Mouse (Mus musculus) lung, postnatal 0 days (tissue): ENCODE data around the gene Prkar2b. TPM values are rescaled to one million over a fixed set of nuclear protein-coding genes. Genes with fewer than 3 reads are reported as not detected.

Source experiments
- ATAC-seq: fragments of 200-750 bp; cut with Nextera tagmentation; 2 replicates; pipeline ENCODE4 v1.8.0; 2017; ENCODE audit warnings: moderate library complexity
- DNase-seq: peaks from one replicate; pipeline ENCODE4 v3.0.0-alpha.2; 2016; ENCODE audit warnings: low spot score
- H3K27ac ChIP-seq: fragments of 300-500 bp; sonication (generic); 2 replicates; pipeline ENCODE4 v1.5.1; 2014; ENCODE audit warnings: antibody characterized with exemption, mild to moderate bottlenecking, low read length, mixed read lengths
- H3K27me3 ChIP-seq: fragments of 300-500 bp; sonication (generic); replicated peaks from 2 replicates; pipeline ENCODE4 v1.6.1; 2014; ENCODE audit warnings: low read length, mixed read lengths; ENCODE audit not compliant: insufficient read depth
- H3K36me3 ChIP-seq: fragments of 300-500 bp; sonication (generic); 2 replicates; pipeline ENCODE4 v1.6.1; 2014; ENCODE audit warnings: low read length, mixed read lengths; ENCODE audit not compliant: insufficient read depth
- H3K4me1 ChIP-seq: fragments of 300-500 bp; sonication (generic); 2 replicates; pipeline ENCODE4 v1.6.1; 2014; ENCODE audit warnings: antibody characterized with exemption, low read depth, low read length, mixed read lengths; ENCODE audit not compliant: insufficient read depth
- H3K4me2 ChIP-seq: fragments of 300-500 bp; sonication (generic); replicated peaks from 2 replicates; pipeline ENCODE4 v1.6.1; 2014; ENCODE audit warnings: low read depth, mild to moderate bottlenecking, low read length, moderate library complexity, mixed read lengths
- H3K4me3 ChIP-seq: fragments of 300-500 bp; sonication (generic); 2 replicates; pipeline ENCODE4 v1.5.1; 2014; ENCODE audit warnings: low read depth, low read length
- H3K9ac ChIP-seq: fragments of 300-500 bp; sonication (generic); replicated peaks from 2 replicates; pipeline ENCODE4 v1.6.1; 2014; ENCODE audit warnings: low read depth, mild to moderate bottlenecking
- H3K9me3 ChIP-seq: fragments of 300-500 bp; sonication (generic); 2 replicates; pipeline ENCODE4 v1.6.1; 2016; ENCODE audit warnings: low read length, mixed read lengths
- CTCF ChIP-seq: IDR thresholded peaks from 2 replicates; pipeline ENCODE4 v1.5.1; 2016; ENCODE audit warnings: antibody characterized with exemption, mild to moderate bottlenecking
- EP300 ChIP-seq: IDR thresholded peaks from 2 replicates; pipeline ENCODE4 v1.6.1; 2016; ENCODE audit warnings: antibody characterized with exemption, mild to moderate bottlenecking, control low read depth
- WGBS: fragments of 180-500 bp; shearing (Covaris S2); extraction: QIAGEN DNeasy Blood & Tissue Kit; methylation state at CpG from one replicate; pipeline ENCODE4 v1.1.7; 2014; 5-methylcytosine and 5-hydroxymethylcytosine counted together
- polyA plus RNA-seq: library from polyadenylated mRNA; unstranded; fragments of >200 nt; fragmentation: Nextera tagmentation; extraction: Ambion mirVana; gene quantifications from 2 replicates; pipeline ENCODE4 v1.2.1, GENCODE M21; 2015

The Prkar2b gene
- 11.0 and 13.3 TPM in 2 replicates for polyA plus RNA-seq

GRCm38 (mm10) chr12:32061090-32061930 lies at the start of gene Prkar2b:
Prkar2b (minus strand) TSS chr12:32061296.
- ATAC-seq (peak; percentile 97), DNase-seq (peak; percentile 94)
- Histone ChIP-seq H3K36me3 (no peaks in the 10 kb centered on the region), H3K27me3 (no peaks in the 10 kb centered on the region), H3K4me1 (no peaks in the 10 kb centered on the region), H3K4me2 (peak within 1 kb of the TSS; percentile 100), H3K27ac (peak within 1 kb of the TSS; percentile 38; the same call in 1 of the 2 replicates), H3K9ac (peak within 1 kb of the TSS; percentile 41), H3K9me3 (no peaks in the 10 kb centered on the region), H3K4me3 (peak within 1 kb of the TSS; percentile 68)
- TF ChIP-seq EP300 (no peak), CTCF (no peak)
- WGBS: under 1% methylated on average over 53 of the region's 64 CpGs

- no peaks in the 10 kb centered on the region for H3K36me3 ChIP-seq
- no peak overlapping the region for H3K27ac ChIP-seq
- ATAC-seq: no peak
- DNase-seq: no peak
- no peak for TF ChIP-seq EP300
- TF ChIP-seq CTCF: no peak
- no peak overlapping the region for H3K4me3 ChIP-seq
- H3K9ac ChIP-seq: no peak overlapping the region
- H3K4me1 ChIP-seq: no peaks in the 10 kb centered on the region
- no peaks in the 10 kb centered on the region for H3K9me3 ChIP-seq
- H3K27me3 ChIP-seq: no peaks in the 10 kb centered on the region
- WGBS: 76% methylated on average over 8 of the region's 8 CpGs
- H3K4me2 ChIP-seq: no peak overlapping the region
These were observed 48.1 kb upstream of the Prkar2b start for GRCm38 (mm10) chr12:32109201-32109600.

GRCm38 (mm10) chr12:32104955-32105521 lies 43.9 kb upstream of the Prkar2b start:
- H3K4me2 ChIP-seq: no peak overlapping the region
- no peak for ATAC-seq
- H3K27ac ChIP-seq: no peak overlapping the region
- H3K4me1 ChIP-seq: no peaks in the 10 kb centered on the region
- H3K36me3 ChIP-seq: no peaks in the 10 kb centered on the region
- no peak overlapping the region for H3K4me3 ChIP-seq
- no peaks in the 10 kb centered on the region for H3K27me3 ChIP-seq
- 63% methylated on average over 4 of the region's 4 CpGs for whole genome bisulfite sequencing
- no peak for TF ChIP-seq EP300
- TF ChIP-seq CTCF: no peak
- H3K9ac ChIP-seq: no peak overlapping the region
- no peaks in the 10 kb centered on the region for H3K9me3 ChIP-seq
- DNase-seq: no peak

- DNase-seq (no peak), ATAC-seq (no peak; the same call in 1 of the 2 replicates)
- Histone ChIP-seq H3K9ac (no peak overlapping the region), H3K9me3 (no peaks in the 10 kb centered on the region), H3K27ac (no peak overlapping the region), H3K4me1 (no peaks in the 10 kb centered on the region), H3K36me3 (no peaks in the 10 kb centered on the region), H3K27me3 (no peaks in the 10 kb centered on the region), H3K4me2 (no peak overlapping the region), H3K4me3 (no peak overlapping the region)
- TF ChIP-seq EP300 (no peak), CTCF (no peak)
- 60% methylated on average over 6 of the region's 6 CpGs for WGBS
These were observed 43.4 kb upstream of the Prkar2b start for GRCm38 (mm10) chr12:32104451-32104862.

- no peak overlapping the region for H3K4me2 ChIP-seq
- no peak overlapping the region for H3K9ac ChIP-seq
- ATAC-seq (no peak), DNase-seq (no peak)
- no peaks in the 10 kb centered on the region for H3K27me3 ChIP-seq
- 89% methylated on average over 4 of the region's 4 CpGs for WGBS
- no peak overlapping the region for H3K4me3 ChIP-seq
- no peaks in the 10 kb centered on the region for H3K36me3 ChIP-seq
- H3K4me1 ChIP-seq: no peaks in the 10 kb centered on the region
- TF ChIP-seq EP300 (no peak), CTCF (no peak)
- H3K9me3 ChIP-seq: no peaks in the 10 kb centered on the region
- H3K27ac ChIP-seq: no peak overlapping the region
These were observed 40.2 kb upstream of the Prkar2b start for GRCm38 (mm10) chr12:32101306-32101705.

GRCm38 (mm10) chr12:32099686-32100206 lies 38.6 kb upstream of the Prkar2b start:
- no peak for TF ChIP-seq EP300
- no peak for TF ChIP-seq CTCF
- 69% methylated on average over 4 of the region's 4 CpGs for WGBS
- peak; percentile 9 for DNase-seq

More at GRCm38 (mm10) chr12:32099686-32100206, 38.6 kb upstream of the Prkar2b start:
- no peaks in the 10 kb centered on the region for H3K36me3 ChIP-seq
- no peak; the same call in 1 of the 2 replicates for ATAC-seq
- no peak overlapping the region for H3K4me3 ChIP-seq
- H3K4me1 ChIP-seq: no peaks in the 10 kb centered on the region
- no peak overlapping the region for H3K4me2 ChIP-seq
- H3K27ac ChIP-seq: no peak overlapping the region
- no peak overlapping the region for H3K9ac ChIP-seq
- no peaks in the 10 kb centered on the region for H3K9me3 ChIP-seq
- no peaks in the 10 kb centered on the region for H3K27me3 ChIP-seq
